Mouse (Mus musculus): ENCODE data around the gene Kcne4.
"Not testable (repeated sequence)": the region's sequence is repeated elsewhere in the genome, so short reads cannot be mapped to it uniquely, and the experiment has no call there.

Gene Kcne4

GRCm38 (mm10) chr1:78816639-78817038 is at the start of gene Kcne4:
TSS of gene Kcne4 (plus strand) at chr1:78816758.
- DNase-seq (ENCODE audit: low read depth, low spot score) = no peak

GRCm38 (mm10) chr1:78781899-78782298 is 34.7 kb upstream of the Kcne4 start:
- DNase-seq (ENCODE audit: low read depth, low spot score) = no peak

- DNase-seq (ENCODE audit: low read depth, low spot score) = not testable (repeated sequence)
Observed at GRCm38 (mm10) chr1:78784936-78785335, 31.6 kb upstream of the Kcne4 start.

- DNase-seq (ENCODE audit: low read depth, low spot score) = no peak
Observed at GRCm38 (mm10) chr1:78789744-78790143, 26.8 kb upstream of the Kcne4 start.

- no peak for DNase-seq (ENCODE audit: low read depth, low spot score)
Observed at GRCm38 (mm10) chr1:78807428-78807827, 9.1 kb upstream of the Kcne4 start.

- DNase-seq (ENCODE audit: low read depth, low spot score) = no peak
Observed at GRCm38 (mm10) chr1:78809819-78810218, 6.7 kb upstream of the Kcne4 start.

- no peak for DNase-seq (ENCODE audit: low read depth, low spot score)
Observed at GRCm38 (mm10) chr1:78810904-78811303, 5.7 kb upstream of the Kcne4 start.

GRCm38 (mm10) chr1:78811975-78812490 is 4.5 kb upstream of the Kcne4 start:
- DNase-seq (ENCODE audit: low read depth, low spot score) = no peak

- DNase-seq (ENCODE audit: low read depth, low spot score) = no peak
Observed at GRCm38 (mm10) chr1:78817756-78818155, 1.2 kb downstream of the Kcne4 start.

GRCm38 (mm10) chr1:78818630-78819526 is 2.3 kb downstream of the Kcne4 start:
- DNase-seq (ENCODE audit: low read depth, low spot score) = no peak

- DNase-seq (ENCODE audit: low read depth, low spot score) = no peak
Observed at GRCm38 (mm10) chr1:78819592-78819991, 3.0 kb downstream of the Kcne4 start.

GRCm38 (mm10) chr1:78820176-78820575 is 3.6 kb downstream of the Kcne4 start:
- DNase-seq (ENCODE audit: low read depth, low spot score) = no peak

GRCm38 (mm10) chr1:78821111-78821510 is 4.6 kb downstream of the Kcne4 start:
- DNase-seq (ENCODE audit: low read depth, low spot score) = no peak

GRCm38 (mm10) chr1:78821733-78822430 is 5.3 kb downstream of the Kcne4 start:
- DNase-seq (ENCODE audit: low read depth, low spot score) = no peak

GRCm38 (mm10) chr1:78825246-78825645 is 8.7 kb downstream of the Kcne4 start:
- no peak for DNase-seq (ENCODE audit: low read depth, low spot score)

GRCm38 (mm10) chr1:78838468-78838867 is 21.9 kb downstream of the Kcne4 start:
- no peak for DNase-seq (ENCODE audit: low read depth, low spot score)

- no peak for DNase-seq (ENCODE audit: low read depth, low spot score)
Observed at GRCm38 (mm10) chr1:78840769-78841168, 24.2 kb downstream of the Kcne4 start.

GRCm38 (mm10) chr1:78845661-78846060 is 29.1 kb downstream of the Kcne4 start:
- no peak for DNase-seq (ENCODE audit: low read depth, low spot score)

GRCm38 (mm10) chr1:78846471-78846870 is 29.9 kb downstream of the Kcne4 start:
- DNase-seq (ENCODE audit: low read depth, low spot score) = no peak

GRCm38 (mm10) chr1:78852408-78853093 is 36.0 kb downstream of the Kcne4 start:
- DNase-seq (ENCODE audit: low read depth, low spot score) = no peak

GRCm38 (mm10) chr1:78853094-78853445 is 36.5 kb downstream of the Kcne4 start:
- DNase-seq (ENCODE audit: low read depth, low spot score) = no peak

GRCm38 (mm10) chr1:78854306-78854705 is 37.7 kb downstream of the Kcne4 start:
- DNase-seq (ENCODE audit: low read depth, low spot score) = no peak
